Mouse (Mus musculus): ENCODE measurements around the gene Noa1. TPM values are rescaled to one million over a fixed set of nuclear protein-coding genes. Genes with fewer than 3 reads are reported as not detected.
A peak's percentile ranks its signal among the peaks of the same experiment; 100 is the strongest.

Gene Noa1
- polyA plus RNA-seq, 1 experiment from 2014 or later: 37.2 TPM

DNA sequence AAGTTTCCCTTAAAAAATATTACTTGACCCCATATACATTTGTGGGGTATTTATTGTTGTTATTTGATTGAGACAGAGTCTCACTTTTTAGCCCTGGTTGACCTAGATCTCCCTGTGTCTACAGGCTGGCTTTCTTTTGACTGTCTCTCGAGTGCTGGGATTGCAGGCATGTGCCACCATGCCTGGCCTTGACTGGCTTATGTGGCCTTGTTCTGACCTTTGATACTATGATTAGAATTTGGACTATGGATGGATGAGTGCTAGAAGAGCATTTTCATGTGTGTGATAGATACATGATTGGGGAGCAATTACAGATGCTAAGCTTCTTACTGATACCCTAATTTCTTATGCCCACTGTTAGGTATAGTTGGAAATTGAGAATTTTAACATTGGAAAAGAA lies 15.1 kb upstream of the Noa1 start:
- Histone ChIP-seq H3K36me3 (peaks cover 88% of the 10 kb centered on the region), H3K4me2 (no peak overlapping the region), H3K9ac (replicated peaks) (no peak overlapping the region), H3K9me3 (replicated peaks) (no peaks in the 10 kb centered on the region), H3K27me3 (replicated peaks) (no peaks in the 10 kb centered on the region), H3K4me3 (replicated peaks) (no peak overlapping the region), H3K27ac (replicated peaks) (no peak overlapping the region), H3K4me1 (no peaks in the 10 kb centered on the region)
- WGBS: 95% methylated on average over 1 of the region's 1 CpGs
- no peak for ATAC-seq (ENCODE audit: low FRiP score)

DNA sequence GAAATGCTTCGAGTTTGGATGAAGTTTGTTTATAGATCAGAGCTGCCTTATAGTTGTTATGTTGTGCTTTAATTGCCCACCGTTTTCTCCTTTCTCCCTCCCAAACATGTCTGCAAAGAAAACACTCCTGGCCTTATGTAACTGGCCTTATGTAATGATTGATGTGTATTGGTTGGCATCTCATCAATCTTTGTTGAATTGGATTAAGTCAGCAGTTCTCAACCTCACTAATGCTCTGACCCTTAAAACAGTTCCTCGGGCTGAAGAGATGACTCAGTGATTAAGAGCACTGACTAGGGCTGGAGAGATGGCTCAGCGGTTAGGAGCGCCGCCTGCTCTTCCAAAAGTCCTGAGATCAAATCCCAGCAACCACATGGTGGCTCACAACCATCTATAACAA lies 5.1 kb upstream of the Noa1 start:
- Histone ChIP-seq H3K4me2 (no peak overlapping the region), H3K4me3 (replicated peaks) (no peak overlapping the region), H3K9me3 (replicated peaks) (no peaks in the 10 kb centered on the region), H3K4me1 (peaks cover 15% of the 10 kb centered on the region), H3K27me3 (replicated peaks) (no peaks in the 10 kb centered on the region), H3K27ac (replicated peaks) (no peak overlapping the region), H3K36me3 (peaks cover 46% of the 10 kb centered on the region), H3K9ac (replicated peaks) (no peak overlapping the region)
- no peak for ATAC-seq (ENCODE audit: low FRiP score)
- WGBS: 93% methylated on average over 6 of the region's 6 CpGs

DNA sequence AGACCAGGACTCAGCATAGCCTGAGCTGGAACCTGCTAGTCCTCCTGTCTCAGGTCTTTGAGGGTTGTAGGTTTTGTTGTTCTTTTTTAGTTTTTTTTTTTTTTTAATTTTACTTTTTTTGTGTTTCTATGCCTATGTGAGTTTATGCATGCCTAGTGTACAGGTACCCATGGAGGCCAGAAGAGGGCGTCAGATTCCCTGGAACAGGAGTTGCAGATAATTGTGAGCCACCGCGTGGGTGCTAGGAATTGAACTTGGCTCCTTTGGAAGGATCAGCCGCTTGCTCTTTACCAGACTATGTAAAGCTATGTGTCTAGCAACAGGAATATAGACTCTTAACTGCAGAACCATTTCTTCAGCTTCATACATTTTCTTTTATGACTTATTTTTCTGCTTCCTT lies 4.3 kb upstream of the Noa1 start:
- Histone ChIP-seq H3K9me3 (replicated peaks) (no peaks in the 10 kb centered on the region), H3K27ac (replicated peaks) (no peak overlapping the region), H3K4me2 (no peak overlapping the region), H3K27me3 (replicated peaks) (no peaks in the 10 kb centered on the region), H3K4me3 (replicated peaks) (no peak overlapping the region), H3K36me3 (peaks cover 42% of the 10 kb centered on the region), H3K9ac (replicated peaks) (no peak overlapping the region), H3K4me1 (peaks cover 15% of the 10 kb centered on the region)
- no peak for ATAC-seq (ENCODE audit: low FRiP score)
- 98% methylated on average over 4 of the region's 4 CpGs for WGBS

DNA sequence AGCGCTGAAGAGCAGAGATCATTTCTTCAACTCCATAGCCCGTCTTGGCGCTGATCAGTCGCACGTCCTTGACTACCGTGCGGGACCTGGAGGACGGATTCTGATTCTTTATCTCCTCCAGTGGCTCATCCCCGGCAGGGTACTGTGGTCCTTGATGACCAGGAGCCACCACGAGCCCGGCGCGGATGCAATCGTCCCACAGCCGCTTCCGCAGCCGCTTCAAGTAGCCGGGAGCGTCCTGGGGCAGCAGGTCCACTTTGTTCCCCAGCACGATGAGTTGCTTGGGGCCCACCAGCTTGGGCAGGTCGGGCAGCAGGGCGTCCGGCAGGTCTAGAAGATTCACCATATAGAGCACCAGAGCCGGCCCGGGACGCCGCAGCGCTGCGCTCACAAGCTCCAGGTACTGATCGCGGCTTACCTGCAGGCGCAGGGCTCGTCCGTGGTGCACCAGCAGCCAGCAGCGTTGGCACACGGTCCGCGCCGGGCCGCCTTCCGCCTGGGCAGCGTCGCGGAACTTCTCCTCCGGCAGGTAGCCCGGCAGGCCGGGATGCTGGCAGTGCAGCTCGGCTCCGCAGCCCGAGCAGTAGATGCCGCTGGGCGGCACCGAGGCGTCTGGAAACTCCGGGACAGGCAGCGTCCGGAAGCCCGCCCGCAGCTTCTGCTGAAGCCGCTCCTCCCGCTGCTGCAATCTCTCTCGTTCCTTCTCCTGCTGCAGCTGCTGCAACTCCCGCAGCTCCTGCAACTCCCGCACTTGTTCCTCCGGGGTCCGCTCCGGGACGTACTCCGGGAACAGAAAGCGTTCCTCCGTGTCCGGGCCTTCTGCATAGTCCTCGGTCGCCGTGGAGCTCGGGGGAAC lies 605 bp downstream of the Noa1 start:
- WGBS: under 1% methylated on average over 76 of the region's 76 CpGs
- H3K36me3 ChIP-seq: peaks cover 34% of the 10 kb centered on the region
- peak overlapping the region; percentile 91 for H3K27ac ChIP-seq (replicated peaks)
- peak; percentile 32 for ATAC-seq (ENCODE audit: low FRiP score)
- no peaks in the 10 kb centered on the region for H3K27me3 ChIP-seq (replicated peaks)
- H3K9ac ChIP-seq (replicated peaks): peak overlapping the region; percentile 81
- no peaks in the 10 kb centered on the region for H3K9me3 ChIP-seq (replicated peaks)
- H3K4me3 ChIP-seq (replicated peaks): peak overlapping the region; percentile 69
- H3K4me1 ChIP-seq: peaks cover 34% of the 10 kb centered on the region
- H3K4me2 ChIP-seq: peak overlapping the region; percentile 99

DNA sequence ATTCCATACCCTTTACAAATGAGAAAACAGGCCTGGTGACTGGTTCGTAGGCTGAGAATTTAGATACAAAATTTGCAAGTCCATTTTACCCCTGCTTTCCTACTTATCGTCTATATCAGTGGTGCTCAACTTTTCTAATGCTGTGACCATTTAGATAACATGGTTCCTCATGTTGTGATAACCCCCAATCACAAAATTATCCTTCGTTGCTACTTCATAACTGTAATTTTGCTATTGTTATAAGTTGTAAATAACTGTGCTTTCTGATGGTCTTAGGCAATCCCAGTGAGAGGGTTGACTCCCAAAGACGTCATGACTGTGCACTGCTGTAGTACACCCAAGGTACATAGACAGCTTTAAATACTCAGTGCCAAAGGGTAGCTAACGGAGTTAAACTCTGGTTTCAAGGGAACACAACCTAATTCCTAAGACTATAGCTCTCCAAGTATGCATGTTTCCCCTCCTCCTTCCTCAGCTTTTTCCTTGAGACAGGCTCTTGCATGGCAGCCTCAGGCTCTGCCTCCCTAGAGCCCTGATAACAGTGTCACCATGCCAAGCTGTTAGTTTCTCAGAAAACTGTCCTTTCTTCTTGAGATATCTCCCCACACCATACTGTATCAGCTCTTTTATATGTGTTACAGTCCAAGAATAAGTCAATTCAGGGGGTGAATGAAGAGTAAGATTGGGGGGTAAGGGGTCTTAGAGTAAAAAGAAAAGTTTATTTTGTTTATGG lies 1.9 kb downstream of the Noa1 start:
- H3K4me2 ChIP-seq: peak overlapping the region; percentile 99
- ATAC-seq (ENCODE audit: low FRiP score): no peak
- H3K4me1 ChIP-seq: peaks cover 34% of the 10 kb centered on the region
- peak overlapping the region; percentile 81 for H3K9ac ChIP-seq (replicated peaks)
- no peaks in the 10 kb centered on the region for H3K27me3 ChIP-seq (replicated peaks)
- H3K36me3 ChIP-seq: peaks cover 33% of the 10 kb centered on the region
- H3K27ac ChIP-seq (replicated peaks): no peak overlapping the region
- no peaks in the 10 kb centered on the region for H3K9me3 ChIP-seq (replicated peaks)
- 84% methylated on average over 5 of the region's 5 CpGs for WGBS
- peak overlapping the region; percentile 69 for H3K4me3 ChIP-seq (replicated peaks)

DNA sequence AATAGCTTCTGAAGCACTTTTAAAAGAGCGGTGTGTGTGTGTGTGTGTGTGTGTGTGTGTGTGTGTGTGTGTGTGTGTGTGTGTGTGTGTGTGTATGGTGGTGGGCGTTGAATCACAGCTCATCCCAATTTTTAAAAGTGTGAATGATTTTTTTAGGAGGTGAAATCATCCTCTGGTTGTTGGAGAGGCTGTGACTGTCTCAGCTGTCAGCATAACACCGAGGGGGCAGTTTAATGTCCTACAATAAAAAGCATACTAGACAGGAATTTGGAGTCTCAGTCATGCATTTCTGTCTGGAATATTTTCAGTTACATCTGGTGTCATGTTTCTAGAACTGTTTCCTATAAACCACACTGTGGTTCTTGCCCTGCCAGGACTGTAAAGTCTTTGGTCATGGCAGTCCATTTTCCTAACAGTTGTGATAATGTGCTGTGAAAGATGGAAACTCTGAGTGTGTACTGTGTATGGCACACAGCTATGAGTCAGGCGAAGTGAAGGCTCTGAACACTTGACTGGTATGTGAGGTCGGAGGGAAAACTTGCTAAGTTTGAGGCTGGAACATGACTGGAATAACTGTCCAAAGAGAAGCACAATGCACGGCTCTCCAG lies 8.5 kb downstream of the Noa1 start:
- no peak for ATAC-seq (ENCODE audit: low FRiP score)
- Histone ChIP-seq H3K27ac (replicated peaks) (no peak overlapping the region), H3K27me3 (replicated peaks) (no peaks in the 10 kb centered on the region), H3K9ac (replicated peaks) (no peak overlapping the region), H3K9me3 (replicated peaks) (no peaks in the 10 kb centered on the region), H3K4me1 (no peaks in the 10 kb centered on the region), H3K36me3 (peaks cover 55% of the 10 kb centered on the region), H3K4me3 (replicated peaks) (no peak overlapping the region), H3K4me2 (no peak overlapping the region)
- 95% methylated on average over 6 of the region's 6 CpGs for WGBS

DNA sequence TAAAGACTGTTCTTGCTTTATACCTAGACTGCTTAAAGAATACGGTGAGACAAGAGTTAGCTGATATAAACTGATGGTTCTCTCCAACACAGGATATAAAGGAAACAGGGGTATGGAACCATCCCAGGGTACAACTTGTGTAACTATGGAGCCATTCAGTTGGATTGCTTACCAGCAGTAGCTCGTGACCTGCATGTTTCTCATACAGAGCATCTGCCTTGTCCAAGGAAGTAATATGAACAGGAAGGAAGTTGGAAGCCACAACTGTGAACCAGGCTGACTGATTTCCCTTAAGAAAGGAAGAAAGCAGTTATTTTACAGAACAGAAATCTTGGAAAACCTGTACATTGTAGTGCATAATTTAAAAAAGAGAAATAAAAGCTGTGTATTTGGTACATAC lies 10.4 kb downstream of the Noa1 start:
- 88% methylated on average over 2 of the region's 2 CpGs for WGBS
- no peak overlapping the region for H3K4me3 ChIP-seq (replicated peaks)
- no peak overlapping the region for H3K4me2 ChIP-seq
- H3K9ac ChIP-seq (replicated peaks): no peak overlapping the region
- no peaks in the 10 kb centered on the region for H3K4me1 ChIP-seq
- H3K27ac ChIP-seq (replicated peaks): no peak overlapping the region
- H3K27me3 ChIP-seq (replicated peaks): no peaks in the 10 kb centered on the region
- no peaks in the 10 kb centered on the region for H3K9me3 ChIP-seq (replicated peaks)
- peaks cover 55% of the 10 kb centered on the region for H3K36me3 ChIP-seq
- ATAC-seq (ENCODE audit: low FRiP score): no peak

DNA sequence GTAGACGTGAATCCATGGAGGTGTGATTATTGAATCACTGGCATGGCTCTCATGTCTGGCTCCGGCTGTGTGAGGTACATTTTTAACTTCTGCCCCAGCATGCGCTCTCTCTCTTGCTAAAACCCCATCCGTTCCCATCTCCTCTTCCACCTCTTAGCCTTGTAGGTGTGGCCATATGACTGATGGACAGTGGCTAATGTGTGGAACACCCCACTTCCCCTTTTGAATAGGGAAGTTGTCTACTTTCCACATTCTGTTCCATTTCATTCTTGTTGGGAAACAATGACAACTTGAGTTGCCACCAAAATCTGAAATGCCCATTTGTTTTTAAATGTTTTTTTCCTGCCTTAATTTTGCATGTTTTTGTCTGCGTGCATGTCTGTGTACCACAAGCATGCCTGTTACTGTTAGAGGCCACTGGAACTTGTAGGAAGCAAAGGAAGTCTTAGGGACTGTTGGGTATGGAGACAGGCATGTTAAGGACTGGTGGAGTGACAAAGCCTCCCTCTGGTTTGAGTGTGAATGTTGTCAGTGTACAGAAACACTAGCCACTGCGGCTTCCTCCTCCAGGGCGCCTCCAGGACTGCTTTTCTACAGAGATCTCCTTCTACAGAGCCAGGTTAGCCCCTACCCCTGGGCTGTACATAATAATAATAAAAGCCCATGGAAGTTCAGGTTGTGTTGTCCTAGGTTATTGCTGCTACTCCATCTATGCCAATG lies 16.9 kb downstream of the Noa1 start:
- Histone ChIP-seq H3K27me3 (replicated peaks) (no peaks in the 10 kb centered on the region), H3K27ac (replicated peaks) (no peak overlapping the region), H3K4me2 (no peak overlapping the region), H3K4me3 (replicated peaks) (no peak overlapping the region), H3K9ac (replicated peaks) (no peak overlapping the region), H3K36me3 (peaks cover 81% of the 10 kb centered on the region), H3K4me1 (no peaks in the 10 kb centered on the region), H3K9me3 (replicated peaks) (no peaks in the 10 kb centered on the region)
- ATAC-seq (ENCODE audit: low FRiP score): no peak
- WGBS: 93% methylated on average over 7 of the region's 7 CpGs

DNA sequence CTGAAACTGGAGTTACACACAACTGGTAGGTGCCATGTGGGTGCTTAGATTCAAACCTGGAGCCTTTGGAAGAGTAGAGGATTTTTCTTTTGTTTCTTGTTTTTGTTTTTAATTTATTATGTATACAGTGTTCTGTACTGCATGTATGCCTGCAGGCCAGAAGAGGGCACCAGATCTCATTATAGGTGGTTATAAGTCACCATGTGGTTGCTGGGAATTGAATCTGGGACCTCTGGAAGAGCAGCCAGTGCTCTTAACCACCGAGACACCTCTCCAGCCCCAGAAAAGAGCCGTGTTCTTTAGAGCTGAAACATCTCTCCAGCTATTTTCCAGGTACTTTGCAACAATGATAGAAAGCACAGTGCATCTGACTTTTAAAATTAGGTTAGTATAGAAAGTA lies 19.3 kb downstream of the Noa1 start:
- no peak overlapping the region for H3K27ac ChIP-seq (replicated peaks)
- peaks cover 68% of the 10 kb centered on the region for H3K36me3 ChIP-seq
- no peaks in the 10 kb centered on the region for H3K9me3 ChIP-seq (replicated peaks)
- H3K4me3 ChIP-seq (replicated peaks): no peak overlapping the region
- H3K4me1 ChIP-seq: no peaks in the 10 kb centered on the region
- H3K4me2 ChIP-seq: no peak overlapping the region
- H3K9ac ChIP-seq (replicated peaks): no peak overlapping the region
- H3K27me3 ChIP-seq (replicated peaks): no peaks in the 10 kb centered on the region
- 96% methylated on average over 2 of the region's 2 CpGs for WGBS
- ATAC-seq (ENCODE audit: low FRiP score): no peak

DNA sequence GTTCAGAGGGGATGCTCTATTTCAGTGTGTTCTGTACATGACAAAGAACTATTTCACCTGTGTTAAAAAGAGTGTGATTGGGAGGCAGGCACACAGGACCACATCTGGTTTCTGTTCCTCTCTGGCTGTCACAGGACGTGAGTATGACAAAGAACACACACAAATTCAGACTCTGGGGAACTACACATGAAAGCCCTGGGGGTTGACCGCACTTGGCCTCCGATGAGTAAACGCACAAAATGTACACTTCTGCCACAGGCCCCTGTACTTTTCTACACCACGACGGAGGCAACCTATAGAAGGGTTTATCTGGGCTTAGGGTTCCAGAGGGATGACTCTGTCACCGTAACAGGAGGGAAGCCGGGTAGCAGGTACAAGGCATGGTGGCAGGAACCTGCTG lies 20.2 kb downstream of the Noa1 start:
- Histone ChIP-seq H3K27me3 (replicated peaks) (no peaks in the 10 kb centered on the region), H3K9ac (replicated peaks) (no peak overlapping the region), H3K36me3 (peaks cover 60% of the 10 kb centered on the region), H3K27ac (replicated peaks) (no peak overlapping the region), H3K4me3 (replicated peaks) (no peak overlapping the region), H3K4me2 (no peak overlapping the region), H3K9me3 (replicated peaks) (no peaks in the 10 kb centered on the region), H3K4me1 (no peaks in the 10 kb centered on the region)
- WGBS: 92% methylated on average over 8 of the region's 8 CpGs
- ATAC-seq (ENCODE audit: low FRiP score): no peak

DNA sequence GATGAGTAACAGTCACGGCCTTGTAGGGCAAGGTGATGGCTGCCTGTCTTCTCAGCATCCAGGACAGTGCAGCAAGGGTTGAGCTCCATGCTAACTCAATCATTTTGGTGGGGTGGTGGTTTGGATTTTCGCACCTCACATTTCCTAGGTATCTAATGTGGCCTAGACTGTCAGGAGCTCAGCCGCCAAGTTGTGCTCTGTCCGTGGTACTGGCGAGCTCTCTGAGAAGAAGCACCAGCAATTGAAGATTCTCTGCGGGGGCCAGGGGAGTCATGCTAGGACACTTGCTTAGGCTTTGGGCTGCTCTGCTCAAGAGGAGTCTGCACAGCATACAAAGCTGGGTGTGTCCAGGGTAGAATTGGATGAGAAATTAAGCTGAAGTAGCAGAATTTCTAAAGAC lies 22.0 kb downstream of the Noa1 start:
- no peak overlapping the region for H3K9ac ChIP-seq (replicated peaks)
- no peak for ATAC-seq (ENCODE audit: low FRiP score)
- H3K4me2 ChIP-seq: no peak overlapping the region
- 81% methylated on average over 6 of the region's 6 CpGs for WGBS
- H3K9me3 ChIP-seq (replicated peaks): no peaks in the 10 kb centered on the region
- H3K36me3 ChIP-seq: peaks cover 46% of the 10 kb centered on the region
- no peaks in the 10 kb centered on the region for H3K27me3 ChIP-seq (replicated peaks)
- no peaks in the 10 kb centered on the region for H3K4me1 ChIP-seq
- no peak overlapping the region for H3K4me3 ChIP-seq (replicated peaks)
- H3K27ac ChIP-seq (replicated peaks): no peak overlapping the region
